Mouse (Mus musculus) activated CD4-positive, CD25-positive, alpha-beta regulatory T cell, adult 4 months (primary cell): ENCODE data around the gene Arhgap22. TPM values are rescaled to one million over a fixed set of nuclear protein-coding genes. Genes with fewer than 3 reads are reported as not detected.

Experiments used
- ATAC-seq: one replicate; pipeline ENCODE4 v1.8.0; 2017
- polyA plus RNA-seq, 2 experiments: library from polyadenylated mRNA; unstranded; fragments of 100-300 nt; shearing (Covaris generic); gene quantifications; one replicate each; pipeline ENCODE4 v1.2.1; 2017

Arhgap22 gene
- polyA plus RNA-seq, 2 experiments from 2014 or later, result 0.30 TPM; not detected in 1

GRCm38 (mm10) chr14:33335733-33336132 is 121.9 kb downstream of the Arhgap22 start:
- no peak for ATAC-seq

GRCm38 (mm10) chr14:33338684-33339083 is 124.9 kb downstream of the Arhgap22 start:
- ATAC-seq, result no peak

- ATAC-seq, result no peak
Measured at GRCm38 (mm10) chr14:33343131-33343725, 129.4 kb downstream of the Arhgap22 start.

GRCm38 (mm10) chr14:33346546-33346945 is 132.7 kb downstream of the Arhgap22 start:
- ATAC-seq, result no peak

- no peak for ATAC-seq
Measured at GRCm38 (mm10) chr14:33347738-33348137, 133.9 kb downstream of the Arhgap22 start.

- ATAC-seq, result no peak
Measured at GRCm38 (mm10) chr14:33348146-33348545, 134.3 kb downstream of the Arhgap22 start.

GRCm38 (mm10) chr14:33351019-33351418 is 137.2 kb downstream of the Arhgap22 start:
- no peak for ATAC-seq

- no peak for ATAC-seq
Measured at GRCm38 (mm10) chr14:33351984-33352722, 138.3 kb downstream of the Arhgap22 start.

GRCm38 (mm10) chr14:33352890-33353289 is 139.1 kb downstream of the Arhgap22 start:
- no peak for ATAC-seq

GRCm38 (mm10) chr14:33355276-33355675 is 141.4 kb downstream of the Arhgap22 start:
- no peak for ATAC-seq

GRCm38 (mm10) chr14:33357600-33358368 is 144.0 kb downstream of the Arhgap22 start:
- no peak for ATAC-seq

GRCm38 (mm10) chr14:33358891-33359290 is 145.1 kb downstream of the Arhgap22 start:
- ATAC-seq, result no peak

GRCm38 (mm10) chr14:33361546-33361945 is 147.7 kb downstream of the Arhgap22 start:
- ATAC-seq, result no peak

GRCm38 (mm10) chr14:33362122-33362521 is 148.3 kb downstream of the Arhgap22 start:
- no peak for ATAC-seq

- no peak for ATAC-seq
Measured at GRCm38 (mm10) chr14:33362807-33363206, 149.0 kb downstream of the Arhgap22 start.

GRCm38 (mm10) chr14:33363611-33364010 is 149.8 kb downstream of the Arhgap22 start:
- no peak for ATAC-seq

GRCm38 (mm10) chr14:33364061-33364460 is 150.2 kb downstream of the Arhgap22 start:
- ATAC-seq, result no peak

GRCm38 (mm10) chr14:33366891-33367777 is 153.3 kb downstream of the Arhgap22 start:
- no peak for ATAC-seq

- ATAC-seq, result no peak
Measured at GRCm38 (mm10) chr14:33369375-33369774, 155.5 kb downstream of the Arhgap22 start.

- ATAC-seq, result no peak
Measured at GRCm38 (mm10) chr14:33370056-33370455, 156.2 kb downstream of the Arhgap22 start.

- no peak for ATAC-seq
Measured at GRCm38 (mm10) chr14:33371248-33371647, 157.4 kb downstream of the Arhgap22 start.

GRCm38 (mm10) chr14:33373271-33373670 is 159.4 kb downstream of the Arhgap22 start:
- no peak for ATAC-seq
